ENCODE assay signal across 24 mouse cellular contexts in the genomic region with DNA sequence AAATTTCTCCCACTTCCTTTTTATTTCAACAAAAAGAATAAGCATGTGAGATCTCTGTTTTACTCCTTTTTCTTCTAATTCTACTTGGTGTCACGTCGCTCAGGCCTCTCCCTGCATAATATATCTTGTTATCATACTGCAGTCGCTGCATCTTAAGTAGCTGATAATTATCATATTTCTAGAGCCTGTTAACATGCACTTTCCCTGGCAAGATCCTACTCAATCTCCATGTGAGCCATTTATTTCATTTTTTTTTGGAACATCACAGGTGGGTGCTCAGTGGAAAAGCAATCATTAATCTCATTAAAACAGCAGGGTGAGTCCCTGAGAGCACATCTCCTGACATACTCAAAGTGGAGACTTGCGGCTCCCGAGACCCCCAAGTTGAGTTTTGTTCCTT.
DNase-seq lines count a peak whose midpoint lies in the region; ATAC-seq lines count a peak whose summit lies in the region.
"Had no signal": no experiment of that assay in that cellular context is flagged by ENCODE, and none has a peak within 500 bp of the region (broad histone marks: within the 10 kb centered on the region; RNA-seq: fewer than 3 reads in every experiment).

No protein-coding gene starts in this region.

- H3K9ac ChIP-seq in forebrain, embryonic 14.5 days (ENCODE audit: low read length) = no peak overlapping the region
- no peak overlapping the region for H3K9ac ChIP-seq in forebrain, embryonic 11.5 days (ENCODE audit: low read length)
- H3K9ac ChIP-seq in forebrain, embryonic 16.5 days (replicated peaks; ENCODE audit: low read depth, low read length) = no peak overlapping the region
- H3K9ac ChIP-seq in forebrain, embryonic 13.5 days = no peak overlapping the region
- no peak overlapping the region for H3K9ac ChIP-seq in midbrain, embryonic 16.5 days (ENCODE audit: low read depth, low read length)
- no peak overlapping the region for H3K9ac ChIP-seq in midbrain, embryonic 14.5 days (replicated peaks; ENCODE audit: low read length)
- H3K9ac ChIP-seq: embryonic facial prominence, embryonic 12.5 days had no signal

- peaks cover 2% of the 10 kb centered on the region; the same call in 1 of the 2 replicates for H3K4me1 ChIP-seq in forebrain, embryonic 14.5 days (ENCODE audit: control insufficient read depth, insufficient read depth, low read length)
- H3K4me1 ChIP-seq in forebrain, embryonic 11.5 days (replicated peaks; ENCODE audit: control insufficient read depth, insufficient read depth, low read length) = no peaks in the 10 kb centered on the region
- 0 out of 2 replicates have a peak, but pooled peaks cover 3% of the 10 kb centered on the region for H3K4me1 ChIP-seq in forebrain, embryonic 16.5 days (replicated peaks; ENCODE audit: control insufficient read depth, insufficient read depth, low read length)
- 0 out of 2 replicates have a peak, but pooled peaks cover 6% of the 10 kb centered on the region for H3K4me1 ChIP-seq in forebrain, embryonic 13.5 days
- H3K4me1 ChIP-seq in midbrain, embryonic 16.5 days (ENCODE audit: control insufficient read depth, insufficient read depth, low read length) = peaks cover 6% of the 10 kb centered on the region; the same call in 1 of the 2 replicates
- 0 out of 2 replicates have a peak, but pooled peaks cover 5% of the 10 kb centered on the region for H3K4me1 ChIP-seq in midbrain, embryonic 14.5 days (ENCODE audit: control insufficient read depth, insufficient read depth, low read length)
- H3K4me1 ChIP-seq: embryonic facial prominence, embryonic 10.5 days; embryonic facial prominence, embryonic 12.5 days had no signal

- intact Hi-C loops in left cerebral cortex, postnatal 4 days (cut with DNase I) = no loop called here

- no peak for ATAC-seq in forebrain, embryonic 14.5 days
- ATAC-seq in forebrain, embryonic 11.5 days (replicated peaks; ENCODE audit: low FRiP score) = no peak
- ATAC-seq in forebrain, embryonic 16.5 days = peak; percentile 58; the same call in 1 of the 2 replicates
- no peak for ATAC-seq in forebrain, embryonic 13.5 days
- ATAC-seq in midbrain, embryonic 16.5 days = no peak
- ATAC-seq in midbrain, embryonic 14.5 days (ENCODE audit: low FRiP score, low TSS enrichment) = no peak
- ATAC-seq: activated CD4-positive, CD25-positive, alpha-beta regulatory T cell, adult 4 months; CD4-positive, CD25-positive, alpha-beta regulatory T cell, adult 4 months; Patski had no signal

- no peaks in the 10 kb centered on the region for H3K27me3 ChIP-seq in forebrain, embryonic 14.5 days (replicated peaks; ENCODE audit: control insufficient read depth, insufficient read depth, low read length)
- no peaks in the 10 kb centered on the region for H3K27me3 ChIP-seq in forebrain, embryonic 11.5 days (ENCODE audit: control insufficient read depth, insufficient read depth, low read length)
- no peaks in the 10 kb centered on the region for H3K27me3 ChIP-seq in forebrain, embryonic 16.5 days (replicated peaks; ENCODE audit: control insufficient read depth, insufficient read depth, low read length)
- no peaks in the 10 kb centered on the region for H3K27me3 ChIP-seq in forebrain, embryonic 13.5 days
- no peaks in the 10 kb centered on the region for H3K27me3 ChIP-seq in midbrain, embryonic 16.5 days (ENCODE audit: control insufficient read depth, insufficient read depth, low read depth, low read length)
- no peaks in the 10 kb centered on the region for H3K27me3 ChIP-seq in midbrain, embryonic 14.5 days (ENCODE audit: control insufficient read depth, insufficient read depth, low read length)
- H3K27me3 ChIP-seq: embryonic facial prominence, embryonic 12.5 days; Patski had no signal

- no peaks in the 10 kb centered on the region for H3K9me3 ChIP-seq in forebrain, embryonic 14.5 days (replicated peaks; ENCODE audit: control insufficient read depth, low read length)
- H3K9me3 ChIP-seq in forebrain, embryonic 11.5 days (ENCODE audit: control insufficient read depth, low read length) = no peaks in the 10 kb centered on the region
- no peaks in the 10 kb centered on the region for H3K9me3 ChIP-seq in forebrain, embryonic 16.5 days (ENCODE audit: control insufficient read depth, low read length)
- H3K9me3 ChIP-seq in forebrain, embryonic 13.5 days (replicated peaks) = no peaks in the 10 kb centered on the region
- no peaks in the 10 kb centered on the region for H3K9me3 ChIP-seq in midbrain, embryonic 16.5 days (replicated peaks; ENCODE audit: control insufficient read depth, low read length, poor library complexity, severe bottlenecking)
- no peaks in the 10 kb centered on the region for H3K9me3 ChIP-seq in midbrain, embryonic 14.5 days (ENCODE audit: control insufficient read depth, low read length)
- H3K9me3 ChIP-seq: embryonic facial prominence, embryonic 10.5 days; embryonic facial prominence, embryonic 12.5 days had no signal

- no peak overlapping the region for H3K4me3 ChIP-seq in forebrain, embryonic 14.5 days (ENCODE audit: low read depth, low read length)
- no peak overlapping the region for H3K4me3 ChIP-seq in forebrain, embryonic 11.5 days (ENCODE audit: low read depth, low read length)
- H3K4me3 ChIP-seq in forebrain, embryonic 16.5 days (replicated peaks; ENCODE audit: low read length) = no peak overlapping the region
- no peak overlapping the region for H3K4me3 ChIP-seq in forebrain, embryonic 13.5 days
- H3K4me3 ChIP-seq in midbrain, embryonic 16.5 days (ENCODE audit: low read depth, low read length) = no peak overlapping the region
- no peak overlapping the region for H3K4me3 ChIP-seq in midbrain, embryonic 14.5 days (replicated peaks; ENCODE audit: low read depth, low read length)
- H3K4me3 ChIP-seq: embryonic facial prominence, embryonic 10.5 days; embryonic facial prominence, embryonic 12.5 days had no signal

- no peak overlapping the region for H3K4me2 ChIP-seq in forebrain, embryonic 14.5 days (ENCODE audit: low read length)
- H3K4me2 ChIP-seq in forebrain, embryonic 11.5 days (ENCODE audit: low read depth, low read length, severe bottlenecking) = no peak overlapping the region
- H3K4me2 ChIP-seq in forebrain, embryonic 16.5 days (ENCODE audit: low read length) = no peak overlapping the region
- H3K4me2 ChIP-seq in forebrain, embryonic 13.5 days = no peak overlapping the region
- no peak overlapping the region for H3K4me2 ChIP-seq in midbrain, embryonic 16.5 days (ENCODE audit: low read length)
- H3K4me2 ChIP-seq in midbrain, embryonic 14.5 days (ENCODE audit: low read length) = no peak overlapping the region
- H3K4me2 ChIP-seq: embryonic facial prominence, embryonic 12.5 days had no signal

- H3K36me3 ChIP-seq in forebrain, embryonic 14.5 days (ENCODE audit: control insufficient read depth, insufficient read depth, low read length) = no peaks in the 10 kb centered on the region
- no peaks in the 10 kb centered on the region for H3K36me3 ChIP-seq in forebrain, embryonic 11.5 days (ENCODE audit: control insufficient read depth, insufficient read depth, low read length)
- no peaks in the 10 kb centered on the region for H3K36me3 ChIP-seq in forebrain, embryonic 16.5 days (ENCODE audit: control insufficient read depth, insufficient read depth)
- H3K36me3 ChIP-seq in forebrain, embryonic 13.5 days (ENCODE audit: poor library complexity, severe bottlenecking) = no peaks in the 10 kb centered on the region
- H3K36me3 ChIP-seq in midbrain, embryonic 16.5 days (ENCODE audit: control insufficient read depth, insufficient read depth, low read length) = no peaks in the 10 kb centered on the region
- H3K36me3 ChIP-seq in midbrain, embryonic 14.5 days (ENCODE audit: control insufficient read depth, insufficient read depth, low read length) = no peaks in the 10 kb centered on the region
- H3K36me3 ChIP-seq: embryonic facial prominence, embryonic 10.5 days; embryonic facial prominence, embryonic 12.5 days; G1E had no signal

- peak; percentile 25 for DNase-seq in forebrain, embryonic 14.5 days (ENCODE audit: low spot score)
- DNase-seq in forebrain, embryonic 11.5 days (ENCODE audit: low spot score) = no peak
- DNase-seq in midbrain, embryonic 14.5 days = no peak
- DNase-seq in brain, embryonic 18.5 days (ENCODE audit: low read depth, low spot score) = peak; percentile 16
- DNase-seq in left cerebral cortex, postnatal 4 days = no peak
- DNase-seq: adrenal gland, adult 8-10 months; adrenal gland, postnatal 14 days; adrenal gland, postnatal 36 days; B cell, adult 2 months; cerebellum, adult 11 months; cerebellum, adult 18-20 months; cerebellum, adult 8-10 months; cerebellum, adult 9-11 months; cerebellum, postnatal 14 days; cerebellum, postnatal 36 days had no signal

- no peak overlapping the region for H3K27ac ChIP-seq in forebrain, embryonic 14.5 days (ENCODE audit: low read depth, low read length)
- H3K27ac ChIP-seq in forebrain, embryonic 11.5 days (ENCODE audit: low read depth, low read length) = no peak overlapping the region
- no peak overlapping the region for H3K27ac ChIP-seq in forebrain, embryonic 16.5 days (ENCODE audit: low read length)
- H3K27ac ChIP-seq in forebrain, embryonic 13.5 days = no peak overlapping the region
- 0 out of 2 replicates have a peak overlapping the region, but pooled peaks have one; percentile 48 for H3K27ac ChIP-seq in midbrain, embryonic 16.5 days (ENCODE audit: low read length)
- no peak overlapping the region for H3K27ac ChIP-seq in midbrain, embryonic 14.5 days (replicated peaks; ENCODE audit: low read depth, low read length)
- H3K27ac ChIP-seq: embryonic facial prominence, embryonic 10.5 days; embryonic facial prominence, embryonic 12.5 days had no signal

- 91% methylated on average over 5 of the region's 5 CpGs for WGBS in forebrain, embryonic 14.5 days
- 90% methylated on average over 5 of the region's 5 CpGs for WGBS in forebrain, embryonic 11.5 days
- 62% methylated on average over 5 of the region's 5 CpGs for WGBS in forebrain, embryonic 16.5 days
- WGBS in forebrain, embryonic 13.5 days = 84% methylated on average over 5 of the region's 5 CpGs
- WGBS in midbrain, embryonic 16.5 days = 57% methylated on average over 5 of the region's 5 CpGs
- WGBS in midbrain, embryonic 14.5 days = 70% methylated on average over 5 of the region's 5 CpGs

Comparison
In these comparisons a context has a peak if more than half of its experiments do, and no peak if none do; other contexts are left out.
1. DNase-seq: peak in forebrain, embryonic 14.5 days (single experiment) and brain, embryonic 18.5 days (single experiment); none in forebrain, embryonic 11.5 days (single experiment), midbrain, embryonic 14.5 days (single experiment) and left cerebral cortex, postnatal 4 days (single experiment).